Mouse (Mus musculus): Measurements from ENCODE around the gene Dusp12.

Gene Dusp12

GRCm38 (mm10) chr1:170898413-170899075 lies 13.2 kb upstream of the Dusp12 start:
- DNase-seq (ENCODE audit: extremely low spot score, low read depth, low spot score), result no peak

- no peak for DNase-seq (ENCODE audit: extremely low spot score, low read depth, low spot score)
Measured at GRCm38 (mm10) chr1:170896651-170897281, 11.4 kb upstream of the Dusp12 start.

GRCm38 (mm10) chr1:170894603-170895602 lies 9.6 kb upstream of the Dusp12 start:
- peak; percentile 41 for DNase-seq (ENCODE audit: extremely low spot score, low read depth, low spot score)

GRCm38 (mm10) chr1:170892279-170892678 lies 6.9 kb upstream of the Dusp12 start:
- DNase-seq (ENCODE audit: extremely low spot score, low read depth, low spot score), result no peak

- DNase-seq (ENCODE audit: extremely low spot score, low read depth, low spot score), result no peak
Measured at GRCm38 (mm10) chr1:170891646-170892045, 6.3 kb upstream of the Dusp12 start.

- DNase-seq (ENCODE audit: extremely low spot score, low read depth, low spot score), result no peak
Measured at GRCm38 (mm10) chr1:170889310-170889709, 4.0 kb upstream of the Dusp12 start.

- DNase-seq (ENCODE audit: extremely low spot score, low read depth, low spot score), result no peak
Measured at GRCm38 (mm10) chr1:170886044-170886458, 711 bp upstream of the Dusp12 start.

- DNase-seq (ENCODE audit: extremely low spot score, low read depth, low spot score), result no peak
Measured at GRCm38 (mm10) chr1:170884390-170884789, 950 bp downstream of the Dusp12 start.

GRCm38 (mm10) chr1:170882915-170883485 lies 2.3 kb downstream of the Dusp12 start:
- no peak for DNase-seq (ENCODE audit: extremely low spot score, low read depth, low spot score)

GRCm38 (mm10) chr1:170876906-170877305 lies 8.4 kb downstream of the Dusp12 start:
- DNase-seq (ENCODE audit: extremely low spot score, low read depth, low spot score), result no peak

GRCm38 (mm10) chr1:170875676-170876075 lies 9.7 kb downstream of the Dusp12 start:
- DNase-seq (ENCODE audit: extremely low spot score, low read depth, low spot score), result no peak

GRCm38 (mm10) chr1:170871961-170872360 lies 13.4 kb downstream of the Dusp12 start:
- DNase-seq (ENCODE audit: extremely low spot score, low read depth, low spot score), result no peak

GRCm38 (mm10) chr1:170871402-170871801 lies 13.9 kb downstream of the Dusp12 start:
- no peak for DNase-seq (ENCODE audit: extremely low spot score, low read depth, low spot score)

- DNase-seq (ENCODE audit: extremely low spot score, low read depth, low spot score), result no peak
Measured at GRCm38 (mm10) chr1:170868905-170869283, 16.4 kb downstream of the Dusp12 start.

GRCm38 (mm10) chr1:170868107-170868904 lies 17.0 kb downstream of the Dusp12 start:
- peak; percentile 81 for DNase-seq (ENCODE audit: extremely low spot score, low read depth, low spot score)

GRCm38 (mm10) chr1:170867691-170868105 lies 17.6 kb downstream of the Dusp12 start, which contains the start of gene Atf6:
TSS of gene Atf6 (minus strand) at chr1:170867771.
- peak; percentile 61 for DNase-seq (ENCODE audit: extremely low spot score, low read depth, low spot score)

- no peak for DNase-seq (ENCODE audit: extremely low spot score, low read depth, low spot score)
Measured at GRCm38 (mm10) chr1:170866992-170867690, 18.2 kb downstream of the Dusp12 start.

- DNase-seq (ENCODE audit: extremely low spot score, low read depth, low spot score), result no peak
Measured at GRCm38 (mm10) chr1:170865406-170865805, 19.9 kb downstream of the Dusp12 start.

GRCm38 (mm10) chr1:170864754-170865153 lies 20.6 kb downstream of the Dusp12 start:
- no peak for DNase-seq (ENCODE audit: extremely low spot score, low read depth, low spot score)

GRCm38 (mm10) chr1:170864234-170864633 lies 21.1 kb downstream of the Dusp12 start:
- no peak for DNase-seq (ENCODE audit: extremely low spot score, low read depth, low spot score)
